Mouse (Mus musculus): ENCODE measurements around the gene Kcnk7.
A peak's percentile ranks its signal among the peaks of the same experiment; 100 is the strongest.

Gene Kcnk7

DNA sequence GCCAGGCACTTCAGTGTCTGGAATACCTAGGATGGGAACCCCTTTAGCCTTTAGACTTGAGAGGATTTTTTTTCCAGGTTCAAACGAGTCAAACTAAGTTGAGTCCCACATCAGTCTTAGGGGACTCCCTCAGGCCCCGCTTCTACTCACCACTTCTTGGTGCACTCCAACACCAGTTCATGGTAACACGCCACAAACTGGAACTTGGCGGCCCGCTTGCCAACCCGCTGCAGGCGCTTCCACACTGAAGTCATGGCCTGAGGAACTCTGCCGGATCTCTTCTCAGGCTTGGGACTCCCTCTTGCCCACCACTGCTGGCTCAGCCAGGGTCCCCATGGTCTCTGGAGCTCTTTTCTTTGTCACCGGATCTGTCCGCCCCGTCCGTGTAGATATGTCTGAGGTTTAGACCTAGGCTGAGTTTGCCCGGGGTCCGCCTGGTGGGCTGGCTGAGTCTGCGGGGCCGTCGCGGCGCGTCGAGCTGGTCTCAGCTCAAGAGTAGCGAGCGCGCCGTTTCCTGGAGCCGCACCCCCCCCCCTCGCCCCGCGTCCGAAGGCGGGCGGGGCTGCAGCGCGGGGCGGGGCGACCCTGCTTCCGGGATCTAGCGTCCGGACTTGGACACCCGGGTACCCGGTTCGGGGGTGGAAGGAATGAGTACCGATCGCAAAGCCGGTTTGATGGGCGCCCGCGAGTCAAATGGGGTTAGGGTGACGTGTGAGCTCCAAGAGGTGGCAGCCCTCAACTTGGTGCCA lies 21.8 kb downstream of the Kcnk7 start, which contains the start of gene Ehbp1l1:
Gene Ehbp1l1, minus strand, starts transcription at position 551 of the 749 bp plus-strand sequence.
- DNase-seq: peak in 1 of 2 experiments; percentile 55

DNA sequence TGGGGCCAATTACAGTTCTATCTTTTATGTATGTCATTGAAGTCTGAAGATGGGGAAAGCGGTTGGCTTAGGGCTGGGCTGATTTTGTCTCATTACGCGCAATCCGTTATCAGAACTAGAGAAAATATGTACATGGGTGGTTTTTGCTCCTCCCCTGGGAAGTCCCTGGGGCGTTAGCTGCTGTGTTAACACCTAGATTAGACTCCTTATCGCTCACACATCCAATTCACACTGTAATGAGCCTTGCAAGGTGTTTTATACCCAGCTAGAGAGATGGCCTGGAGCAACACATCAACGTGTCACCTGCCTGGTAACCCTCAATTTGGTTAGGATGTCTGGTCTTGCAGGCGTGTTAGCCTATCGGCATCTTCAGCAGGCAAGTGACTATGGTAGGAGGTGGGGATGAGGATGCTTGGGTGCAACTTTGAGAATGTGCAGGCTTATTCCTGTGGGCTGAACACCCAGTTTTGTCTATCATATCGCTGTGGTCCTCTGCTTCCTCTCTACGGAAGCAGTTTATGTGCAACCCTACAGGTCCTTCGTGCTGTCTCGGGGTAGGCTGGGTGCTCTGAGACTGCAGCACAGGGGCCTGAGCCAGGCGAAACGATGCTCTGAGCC lies 22.9 kb downstream of the Kcnk7 start:
- no peak for DNase-seq

DNA sequence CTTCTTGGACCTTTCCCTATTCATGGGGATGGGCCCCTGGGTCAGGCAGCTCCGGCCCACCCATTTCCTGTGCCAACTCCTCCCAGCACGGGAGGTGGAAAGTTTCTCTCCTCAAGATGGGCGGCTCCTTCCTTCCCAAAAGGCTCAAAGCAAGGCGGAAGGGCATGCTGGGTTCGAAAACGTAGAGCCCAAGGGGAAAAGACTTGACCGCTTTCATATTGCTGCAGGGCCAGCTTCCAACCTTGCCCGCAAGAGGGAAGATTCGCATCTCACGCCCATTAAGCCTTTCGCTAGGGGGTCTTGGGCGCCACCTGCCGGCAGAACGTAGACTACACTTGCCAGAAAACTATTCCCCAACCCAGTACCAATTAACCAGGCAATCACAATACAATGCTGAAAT lies 23.5 kb downstream of the Kcnk7 start:
- DNase-seq: peak; percentile 71 to 90

DNA sequence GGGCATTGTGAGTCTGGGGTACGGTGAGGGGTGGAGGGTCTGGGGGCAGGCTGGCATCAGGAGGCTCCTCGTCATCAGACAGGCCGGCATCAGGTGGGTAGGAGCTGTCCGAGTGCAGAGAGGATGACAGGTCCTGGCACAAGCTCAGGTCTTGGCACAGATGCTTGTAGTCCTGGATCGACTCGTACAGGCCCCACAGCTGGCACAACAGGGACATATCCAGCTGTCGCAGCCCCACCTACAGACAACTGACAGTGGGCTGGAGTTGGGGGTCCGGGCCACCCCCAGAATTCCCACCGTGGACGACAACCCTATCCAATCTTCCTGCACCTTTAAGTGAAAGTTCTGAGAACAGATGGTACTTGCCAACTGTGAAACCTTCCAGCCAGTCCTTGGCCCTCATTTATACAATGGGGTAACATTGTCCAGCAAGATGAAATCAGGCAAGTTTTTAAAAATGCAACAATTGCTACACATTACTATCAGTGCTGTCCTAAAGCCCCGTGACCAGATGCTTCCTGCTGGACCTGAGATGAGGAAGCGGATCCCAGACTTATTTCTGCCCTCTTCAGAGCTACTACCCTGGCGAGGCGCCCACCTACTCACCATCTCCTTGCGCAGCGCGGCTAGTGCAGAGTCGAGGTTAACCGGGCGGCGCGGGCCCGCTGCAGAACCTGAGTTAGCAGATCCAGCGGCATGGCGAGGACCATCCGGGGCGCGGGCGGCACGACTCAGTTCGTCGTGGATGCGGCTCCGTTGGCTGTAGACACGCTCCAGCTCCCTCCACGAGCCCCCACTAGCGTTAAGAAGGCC lies 24.7 kb downstream of the Kcnk7 start:
- peak in 1 of 2 experiments; percentile 52 for DNase-seq

DNA sequence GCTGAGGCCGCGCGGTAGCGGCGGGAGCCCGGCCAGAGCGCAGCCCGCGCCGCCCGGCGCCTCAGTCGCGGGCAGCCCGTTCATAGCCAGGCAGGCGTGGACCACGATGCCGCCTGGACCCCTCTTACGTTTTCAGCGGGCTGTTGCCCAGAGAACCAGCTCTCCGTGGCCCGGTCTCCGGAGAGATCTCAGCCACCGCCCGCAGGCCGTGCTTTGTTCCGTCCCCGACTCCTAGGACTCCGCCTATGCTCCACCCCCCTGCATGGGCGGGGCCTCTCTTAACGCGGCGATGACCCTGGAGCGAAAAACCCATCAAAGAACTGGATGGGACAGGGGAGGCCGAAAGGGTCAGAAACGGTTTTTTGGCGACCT lies 25.3 kb downstream of the Kcnk7 start, which contains the start of gene Fam89b:
Gene Fam89b, minus strand, starts transcription at position 210 of the 372 bp plus-strand sequence.
- DNase-seq: peak; percentile 84 to 91

DNA sequence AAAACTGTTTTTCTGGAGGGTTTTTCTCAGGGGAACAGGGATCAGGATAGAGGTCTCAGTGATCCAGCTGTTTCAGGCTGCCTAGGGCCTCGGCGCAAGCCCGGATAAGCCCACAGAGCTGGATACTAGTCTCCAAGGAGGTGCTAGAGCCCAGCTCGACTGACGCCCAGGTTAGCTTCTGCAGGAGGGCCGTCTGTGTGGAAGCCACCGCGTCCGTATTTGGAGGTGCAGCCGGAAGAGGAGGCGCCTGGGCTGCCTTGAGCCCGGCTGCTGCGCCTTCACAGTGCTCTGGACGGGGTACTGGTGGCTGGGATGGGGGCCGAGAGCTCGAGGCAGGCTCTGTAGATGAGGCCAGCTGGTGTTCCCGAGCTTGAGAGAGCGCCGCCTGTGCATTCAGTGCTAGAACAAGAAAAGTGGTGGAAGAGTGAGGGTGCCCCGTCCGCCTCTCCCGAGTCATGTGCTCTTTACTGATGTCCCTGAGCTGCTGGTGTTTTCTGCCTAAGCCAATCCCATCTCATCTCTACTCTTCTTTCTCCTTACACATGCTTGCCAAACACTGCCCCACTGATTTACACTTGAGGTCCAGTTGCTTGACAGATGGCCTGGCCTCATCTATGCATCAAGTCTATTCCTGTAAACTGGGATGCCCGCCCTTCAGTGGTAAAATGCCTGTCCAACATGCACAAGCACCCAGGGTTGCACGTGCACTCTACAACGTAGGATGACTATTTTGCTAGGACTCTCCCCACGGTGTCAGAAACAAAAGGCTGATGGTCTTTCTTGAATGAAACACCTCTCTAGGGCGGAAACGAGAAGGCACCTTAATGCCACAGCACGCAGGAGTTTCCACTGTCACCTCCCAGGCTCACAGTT lies 26.4 kb downstream of the Kcnk7 start:
- DNase-seq: no peak

DNA sequence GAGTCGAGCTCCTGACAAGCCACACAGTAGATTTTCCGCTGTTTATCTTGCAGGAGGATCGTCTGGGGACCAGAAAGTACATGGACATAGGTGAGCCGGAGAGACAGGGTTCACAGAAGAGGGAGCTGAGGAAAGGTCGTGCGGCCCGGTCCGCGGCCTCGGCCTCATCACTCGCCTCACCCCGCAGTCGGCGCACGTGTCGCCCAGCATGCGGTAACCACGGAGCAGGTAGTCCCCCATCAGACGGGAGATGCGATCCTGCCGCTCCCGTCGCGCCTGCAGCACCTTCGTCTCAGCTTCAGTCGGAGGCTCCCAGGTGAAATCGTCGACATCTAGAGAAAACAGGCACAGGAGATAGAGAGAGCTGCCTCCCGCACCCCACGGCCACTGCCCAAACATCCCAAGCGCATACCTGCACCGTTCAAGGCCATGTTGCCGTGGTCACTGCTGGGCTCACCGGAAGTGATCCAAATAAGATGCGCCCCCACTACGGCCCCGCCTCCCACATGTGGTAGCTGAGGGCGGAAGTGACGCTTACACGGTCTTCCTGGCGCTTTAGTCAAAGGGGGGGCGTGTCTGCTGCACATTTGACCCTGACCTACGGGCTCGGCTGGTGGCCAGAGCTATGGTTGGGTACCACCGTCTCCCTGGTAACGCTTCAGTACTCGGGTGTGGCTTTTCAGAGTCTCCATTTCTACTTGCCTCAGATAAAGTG lies 27.3 kb downstream of the Kcnk7 start:
- DNase-seq: peak; percentile 93 to 96

DNA sequence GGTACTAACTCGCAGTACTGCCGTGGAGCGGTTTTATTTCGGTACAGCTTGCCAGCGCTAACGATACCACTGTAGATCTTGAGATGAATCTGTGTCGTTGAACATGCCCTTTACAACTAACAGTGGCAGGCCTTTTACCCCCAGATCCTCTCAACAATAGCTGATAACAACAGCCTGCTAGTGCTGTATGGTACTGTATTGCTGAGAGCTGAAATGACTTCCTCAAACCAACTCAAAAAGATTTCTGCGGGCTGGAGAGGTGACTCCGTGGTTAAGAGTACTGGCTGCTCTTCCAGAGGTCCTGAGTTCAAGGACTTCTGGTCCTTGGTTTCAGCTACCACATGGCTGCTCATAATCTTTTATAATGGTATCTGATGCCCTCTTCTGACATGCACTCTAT lies 30.2 kb downstream of the Kcnk7 start:
- no peak for DNase-seq

DNA sequence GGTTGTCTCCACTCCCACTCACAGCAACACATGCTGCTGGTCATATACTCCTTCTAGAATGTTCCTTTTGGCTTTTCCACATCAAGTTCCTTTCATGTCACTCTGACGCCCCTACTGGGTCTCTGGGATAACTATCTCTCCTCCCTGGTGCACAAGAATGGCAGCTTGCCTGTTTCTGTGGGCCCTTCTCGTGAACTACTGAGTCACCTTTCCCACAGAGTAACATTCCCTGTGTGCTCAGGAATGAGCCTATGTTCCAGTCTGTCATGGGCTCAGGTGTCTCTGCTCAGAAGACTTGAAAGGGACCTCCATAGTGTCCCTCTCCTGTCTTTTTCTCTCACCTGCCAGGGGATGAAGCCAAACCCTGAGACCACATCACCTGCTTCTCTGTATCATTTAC lies 35.3 kb downstream of the Kcnk7 start:
- DNase-seq: no peak

DNA sequence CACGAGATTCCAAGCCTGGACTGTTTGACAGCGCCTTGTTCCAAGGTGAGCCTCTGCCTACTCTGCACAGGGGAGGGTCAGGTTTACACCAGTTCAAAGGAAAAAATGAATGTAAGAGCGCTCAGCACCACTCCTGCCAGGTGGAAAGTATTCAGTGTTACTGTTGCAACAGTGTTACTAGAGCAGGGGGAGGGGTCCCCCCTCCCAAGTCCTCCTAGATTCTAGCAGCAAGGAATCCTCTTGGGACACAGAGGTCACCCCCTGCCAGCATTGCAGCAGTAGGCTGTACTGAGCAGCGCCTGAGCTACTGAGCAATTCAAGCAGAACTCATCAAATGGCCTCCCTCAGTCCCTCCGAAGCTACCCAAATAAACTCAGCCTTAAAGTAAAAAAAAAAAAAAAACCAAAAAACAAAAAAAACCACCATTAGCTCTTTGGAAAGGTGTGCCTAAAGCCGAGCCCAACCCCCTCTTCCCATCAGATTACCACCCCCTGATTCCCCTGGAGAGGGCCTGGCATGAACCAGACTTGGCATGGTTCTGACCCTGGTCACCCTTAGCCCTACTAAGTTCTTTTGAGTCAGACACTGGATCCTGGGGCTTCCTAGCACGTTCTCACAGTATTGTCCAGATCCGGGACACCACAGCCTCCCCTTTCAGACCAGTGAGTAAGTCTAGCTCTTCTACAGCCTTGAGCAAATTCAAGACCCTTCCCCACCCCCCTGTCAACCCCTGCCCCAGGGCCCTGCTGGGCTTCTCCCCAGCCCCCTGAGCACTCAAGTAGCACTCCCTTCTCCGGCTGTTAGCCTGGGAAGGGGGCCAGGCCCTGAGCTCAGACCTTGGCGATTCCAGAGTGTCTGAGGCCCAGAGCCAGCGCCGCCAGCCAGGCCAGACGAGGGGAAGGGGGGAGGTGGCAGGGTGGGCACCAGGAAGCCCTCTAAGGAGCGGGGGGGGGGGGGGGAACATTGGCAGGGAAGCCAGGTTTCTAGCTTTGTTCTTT lies 36.5 kb downstream of the Kcnk7 start, which contains the start of gene Ltbp3:
Gene Ltbp3, plus strand, starts transcription at position 585 of the 998 bp plus-strand sequence.
- peak in 1 of 2 experiments; percentile 34 for DNase-seq

DNA sequence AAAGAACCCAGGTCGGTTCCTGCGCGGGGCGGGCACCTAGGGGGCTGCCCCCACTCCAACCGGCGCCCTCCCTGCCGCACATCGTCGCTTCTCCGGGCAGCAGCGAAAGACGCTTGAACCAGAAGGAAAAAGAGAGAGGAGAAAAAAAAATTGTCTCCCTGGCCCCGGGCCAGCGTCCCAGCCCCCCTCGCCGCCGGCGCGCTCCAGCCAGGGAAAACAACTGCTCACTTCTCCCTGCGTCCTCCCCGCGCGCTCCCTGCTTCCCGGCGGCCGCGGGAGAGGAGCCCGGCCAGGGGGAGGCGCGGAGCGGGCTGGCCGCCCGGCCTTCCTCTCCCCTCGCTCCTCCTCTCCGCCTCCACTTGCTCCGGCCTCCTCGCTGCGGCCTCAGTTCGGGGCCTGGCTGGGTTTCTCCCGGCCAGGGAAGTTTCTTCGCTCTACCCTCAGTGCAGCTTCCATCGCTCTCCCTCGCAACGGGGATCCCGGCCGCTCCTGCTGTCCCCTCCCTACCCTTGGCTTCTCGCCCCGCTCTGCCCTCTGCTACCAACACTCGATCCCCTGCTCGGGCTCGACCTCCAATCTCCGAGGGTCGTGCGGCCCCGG lies 37.6 kb downstream of the Kcnk7 start:
- DNase-seq: peak; percentile 62 to 65

DNA sequence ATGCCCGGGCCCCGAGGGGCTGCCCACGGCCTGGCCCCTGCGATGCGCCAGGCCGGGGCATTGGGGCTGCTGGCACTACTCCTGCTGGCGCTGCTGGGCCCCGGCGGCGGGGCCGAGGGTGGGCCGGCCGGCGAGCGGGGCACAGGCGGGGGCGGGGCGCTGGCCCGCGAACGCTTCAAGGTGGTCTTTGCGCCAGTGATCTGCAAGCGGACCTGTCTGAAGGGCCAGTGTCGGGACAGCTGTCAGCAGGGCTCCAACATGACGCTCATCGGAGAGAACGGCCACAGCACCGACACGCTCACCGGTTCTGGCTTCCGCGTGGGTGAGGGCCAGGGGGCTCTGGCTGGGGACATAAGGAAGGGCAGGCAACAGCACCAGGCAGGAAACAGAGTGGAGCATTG lies 38.1 kb downstream of the Kcnk7 start:
- DNase-seq: no peak

DNA sequence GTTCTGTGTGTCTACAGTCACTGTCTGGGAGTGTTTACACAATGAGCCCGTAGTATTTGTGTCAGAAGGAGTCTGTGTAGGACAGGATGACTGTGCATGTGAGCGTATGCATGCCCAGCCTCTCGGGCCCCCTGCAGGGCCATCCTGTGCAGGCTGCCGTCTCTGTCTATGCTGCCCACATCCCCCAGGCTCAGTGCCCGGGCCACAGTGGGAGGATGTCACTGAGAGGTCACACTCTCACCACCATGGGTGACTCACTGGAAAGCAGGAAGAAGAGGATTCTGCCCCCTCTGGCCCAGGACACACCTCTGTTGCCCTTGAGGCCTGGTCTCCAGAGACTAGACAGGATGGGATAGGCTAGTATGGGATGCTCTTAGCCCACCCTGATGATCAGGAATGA lies 39.4 kb downstream of the Kcnk7 start:
- no peak for DNase-seq

DNA sequence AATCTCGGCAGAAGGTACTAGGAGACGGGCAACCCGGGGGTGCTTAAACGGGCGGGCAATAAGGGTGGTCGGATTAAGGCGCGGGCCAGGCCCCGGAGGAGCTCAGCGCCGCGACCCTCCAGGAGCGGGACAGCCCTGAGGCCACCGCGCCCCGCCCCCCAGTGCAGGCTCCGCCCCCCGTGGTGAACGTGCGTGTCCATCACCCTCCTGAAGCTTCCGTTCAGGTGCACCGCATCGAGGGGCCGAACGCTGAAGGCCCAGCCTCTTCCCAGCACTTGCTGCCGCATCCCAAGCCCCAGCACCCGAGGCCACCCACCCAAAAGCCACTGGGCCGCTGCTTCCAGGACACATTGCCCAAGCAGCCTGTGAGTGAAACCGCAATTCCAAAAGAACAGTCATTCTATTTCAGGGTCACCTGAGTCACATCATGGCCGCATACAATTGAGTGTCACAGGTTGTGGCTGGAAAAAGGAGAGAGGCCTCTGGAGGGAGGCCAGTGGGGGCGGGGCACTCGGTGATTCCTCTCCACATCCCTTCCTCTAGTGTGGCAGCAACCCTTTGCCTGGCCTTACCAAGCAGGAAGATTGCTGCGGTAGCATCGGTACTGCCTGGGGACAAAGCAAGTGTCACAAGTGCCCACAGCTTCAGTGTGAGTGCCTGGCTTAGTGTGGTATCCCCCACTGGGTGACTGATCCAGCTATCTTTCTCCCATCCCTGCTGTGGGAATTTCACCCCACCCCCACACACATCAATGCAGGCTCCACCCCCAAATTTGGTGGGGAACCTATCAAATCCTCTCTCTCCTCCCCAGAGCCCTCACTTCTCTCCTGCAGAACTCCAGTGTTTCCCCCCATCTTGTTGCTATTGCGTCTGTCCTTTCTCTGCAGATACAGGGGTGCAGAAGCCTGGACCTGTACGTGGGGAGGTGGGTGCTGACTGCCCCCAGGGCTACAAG lies 41.9 kb downstream of the Kcnk7 start:
- no peak for DNase-seq

DNA sequence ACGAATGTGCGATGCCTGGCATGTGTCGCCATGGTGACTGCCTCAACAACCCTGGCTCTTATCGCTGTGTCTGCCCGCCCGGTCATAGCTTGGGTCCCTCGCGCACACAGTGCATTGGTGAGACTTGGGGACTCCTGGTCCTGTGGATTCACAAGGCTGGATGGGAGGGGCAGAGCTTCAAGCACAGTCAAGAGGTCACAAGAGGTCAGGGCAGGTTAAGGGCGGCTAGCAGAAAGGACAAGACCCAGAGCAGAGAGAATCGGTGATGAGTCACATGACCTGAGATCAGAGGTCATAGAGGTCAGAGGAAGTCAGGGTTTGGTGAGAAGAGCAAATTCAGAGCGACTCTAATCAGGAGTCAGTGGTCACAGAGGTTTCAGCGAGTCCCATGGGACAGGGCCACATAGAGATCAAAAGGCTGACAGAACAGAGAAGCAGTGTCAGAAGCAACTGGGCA lies 42.8 kb downstream of the Kcnk7 start:
- DNase-seq: no peak

DNA sequence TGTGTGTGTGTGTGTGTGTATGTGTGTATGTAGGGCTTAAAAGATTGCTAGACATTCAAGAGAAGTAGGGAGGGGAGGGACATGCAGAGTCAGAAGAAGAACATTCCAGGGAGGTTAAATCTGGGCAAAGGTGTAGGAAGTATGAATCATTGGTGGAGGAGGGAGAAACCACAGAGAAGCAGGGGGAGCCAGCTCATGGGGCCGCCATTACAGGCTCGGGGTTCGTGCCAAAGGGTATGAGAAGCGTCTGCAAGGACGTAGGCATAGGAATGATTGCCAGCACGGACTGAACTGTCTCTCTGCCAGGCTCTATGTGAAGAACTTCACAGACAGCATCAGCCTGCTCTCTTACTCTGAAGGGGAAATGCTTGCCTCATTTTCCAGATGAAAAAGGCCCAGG lies 45.3 kb downstream of the Kcnk7 start:
- DNase-seq: no peak

DNA sequence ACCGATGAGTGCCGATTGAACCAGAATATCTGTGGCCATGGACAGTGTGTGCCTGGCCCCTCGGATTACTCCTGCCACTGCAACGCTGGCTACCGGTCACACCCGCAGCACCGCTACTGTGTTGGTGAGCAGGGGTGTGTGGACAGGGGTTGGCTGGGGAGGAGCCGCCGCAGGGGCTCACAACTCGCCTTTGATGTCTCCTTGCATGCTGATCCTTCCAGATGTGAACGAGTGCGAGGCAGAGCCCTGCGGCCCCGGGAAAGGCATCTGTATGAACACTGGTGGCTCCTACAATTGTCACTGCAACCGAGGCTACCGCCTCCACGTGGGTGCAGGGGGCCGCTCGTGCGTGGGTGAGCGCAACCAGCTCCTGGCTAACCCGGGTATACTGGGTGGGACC lies 46.8 kb downstream of the Kcnk7 start:
- no peak for DNase-seq

DNA sequence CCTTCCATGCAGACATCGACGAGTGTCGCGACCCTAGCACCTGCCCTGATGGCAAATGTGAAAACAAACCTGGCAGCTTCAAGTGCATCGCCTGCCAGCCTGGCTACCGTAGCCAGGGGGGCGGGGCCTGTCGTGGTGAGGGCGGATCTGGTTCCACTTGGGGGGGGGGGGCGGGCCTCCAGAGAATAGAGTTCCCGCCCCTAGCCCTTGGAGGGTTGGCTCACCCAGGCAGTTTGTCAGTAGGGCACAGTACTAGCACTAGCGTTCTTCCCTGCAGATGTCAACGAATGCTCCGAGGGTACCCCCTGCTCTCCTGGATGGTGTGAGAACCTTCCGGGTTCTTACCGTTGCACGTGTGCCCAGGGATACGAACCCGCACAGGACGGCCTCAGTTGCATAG lies 47.6 kb downstream of the Kcnk7 start:
- peak; percentile 44 to 59 for DNase-seq
